15 mouse cellular contexts compared by ENCODE assay signal in genomic region chr11:116869223-116869622, GRCm38 (mm10). TPM values are rescaled to one million over a fixed set of nuclear protein-coding genes. Genes with fewer than 3 reads are reported as not detected.
DNase-seq lines count a peak whose midpoint lies in the region; ATAC-seq lines count a peak whose summit lies in the region.
"Had no signal": no experiment of that assay in that cellular context is flagged by ENCODE, and none has a peak within 500 bp of the region (broad histone marks: within the 10 kb centered on the region; RNA-seq: fewer than 3 reads in every experiment).

No protein-coding gene starts in this region.

- no peak overlapping the region for H3K4me3 ChIP-seq in heart, embryonic 13.5 days
- no peak overlapping the region for H3K4me3 ChIP-seq in stomach, embryonic 16.5 days (replicated peaks; ENCODE audit: low read length)
- H3K4me3 ChIP-seq: kidney, embryonic 15.5 days; liver, embryonic 13.5 days had no signal

- H3K9ac ChIP-seq in heart, embryonic 13.5 days = peak overlapping the region; percentile 14; the same call in 1 of the 2 replicates
- H3K9ac ChIP-seq in stomach, embryonic 16.5 days (ENCODE audit: low read length) = no peak overlapping the region; the same call in 1 of the 2 replicates
- H3K9ac ChIP-seq: kidney, embryonic 15.5 days; liver, embryonic 13.5 days had no signal

- H3K4me1 ChIP-seq in heart, embryonic 13.5 days = peaks cover 20% of the 10 kb centered on the region
- no peaks in the 10 kb centered on the region for H3K4me1 ChIP-seq in stomach, embryonic 16.5 days (ENCODE audit: control insufficient read depth, insufficient read depth, low read length)
- H3K4me1 ChIP-seq: kidney, embryonic 15.5 days; liver, embryonic 13.5 days had no signal

- H3K36me3 ChIP-seq in heart, embryonic 13.5 days = peaks cover 87% of the 10 kb centered on the region
- peaks cover 28% of the 10 kb centered on the region for H3K36me3 ChIP-seq in stomach, embryonic 16.5 days (ENCODE audit: control insufficient read depth, insufficient read depth, low read length)

- no peaks in the 10 kb centered on the region for H3K27me3 ChIP-seq in heart, embryonic 13.5 days (replicated peaks)
- H3K27me3 ChIP-seq in stomach, embryonic 16.5 days (ENCODE audit: control insufficient read depth, insufficient read depth, low read length) = no peaks in the 10 kb centered on the region
- H3K27me3 ChIP-seq: kidney, embryonic 15.5 days; liver, embryonic 13.5 days had no signal

- ATAC-seq in heart, embryonic 13.5 days (ENCODE audit: extremely low read depth, insufficient number of reproducible peaks, low FRiP score, low TSS enrichment) = no peak
- ATAC-seq in stomach, embryonic 16.5 days (ENCODE audit: insufficient read depth, low FRiP score) = peak; percentile 62; the same call in 1 of the 2 replicates
- ATAC-seq: forebrain, embryonic 14.5 days had no signal

- H3K4me2 ChIP-seq in heart, embryonic 13.5 days = no peak overlapping the region
- H3K4me2 ChIP-seq in stomach, embryonic 16.5 days (ENCODE audit: low read depth, low read length) = no peak overlapping the region
- H3K4me2 ChIP-seq: kidney, embryonic 15.5 days; liver, embryonic 13.5 days had no signal

- no peaks in the 10 kb centered on the region for H3K9me3 ChIP-seq in heart, embryonic 13.5 days
- H3K9me3 ChIP-seq in stomach, embryonic 16.5 days (replicated peaks; ENCODE audit: control insufficient read depth, low read length) = no peaks in the 10 kb centered on the region
- H3K9me3 ChIP-seq: kidney, embryonic 15.5 days; liver, embryonic 13.5 days had no signal

- H3K27ac ChIP-seq in heart, embryonic 13.5 days (replicated peaks) = 0 out of 2 replicates have a peak overlapping the region, but pooled peaks have one; percentile 10
- H3K27ac ChIP-seq in stomach, embryonic 16.5 days (ENCODE audit: low read length) = peak overlapping the region; percentile 66; the same call in 1 of the 2 replicates
- H3K27ac ChIP-seq: kidney, embryonic 15.5 days; liver, embryonic 13.5 days had no signal

- intact Hi-C loops in heart, postnatal 25 days (cut with DNase I) = no loop called here

- no peak for DNase-seq in heart, postnatal 25 days (ENCODE audit: low spot score)
- DNase-seq in urinary bladder, adult 18-20 months (ENCODE audit: low spot score in 2 of 2) = peak; percentile 23 to 45
- no peak for DNase-seq in urinary bladder, postnatal 10 days (ENCODE audit: low spot score)
- DNase-seq in fat pad, adult 2 months (ENCODE audit: extremely low read depth, low read depth, low spot score) = peak; percentile 80
- no peak for DNase-seq in layer of hippocampus, postnatal 25 days (ENCODE audit: extremely low spot score in 1 of 2, low spot score in 1 of 2)
- no peak for DNase-seq in testis, postnatal 10 days (ENCODE audit: low spot score)
- DNase-seq: adrenal gland, postnatal 14 days; cerebellum, adult 9-11 months; liver, embryonic 13.5 days; right cerebral cortex, adult 18-20 months; thymus, postnatal 14 days had no signal

- WGBS in heart, embryonic 13.5 days = 60% methylated on average over 8 of the region's 8 CpGs
- WGBS in stomach, embryonic 16.5 days = 76% methylated on average over 8 of the region's 8 CpGs

RNA-seq across cellular contexts. Expression of gene Srsf2, which starts 16.3 kb away (rescaled TPM):
- 530 and 543 TPM in 2 replicates for polyA plus RNA-seq in heart, embryonic 13.5 days (2015; fragmentation: Nextera tagmentation; extraction: Ambion mirVana)
- 100 to 1,000 TPM in 1 of 2 experiments, 10 to 100 TPM in 1; 97.1 to 103 TPM for total RNA-seq in heart, postnatal 25 days (2021)
- 528 and 578 TPM in 2 replicates for polyA plus RNA-seq in stomach, embryonic 16.5 days (2015; fragmentation: Nextera tagmentation; extraction: Ambion mirVana)
- 100 to 1,000 TPM; 156 to 162 TPM for total RNA-seq in layer of hippocampus, postnatal 25 days (2021)

RNA-seq across cellular contexts. Expression of gene Mfsd11, which starts 17.0 kb away (rescaled TPM):
- polyA plus RNA-seq in heart, embryonic 13.5 days (2015; fragmentation: Nextera tagmentation; extraction: Ambion mirVana) = 32.2 and 35.5 TPM in 2 replicates
- 10 to 100 TPM; 34.0 to 36.9 TPM for total RNA-seq in heart, postnatal 25 days (2021)
- polyA plus RNA-seq in stomach, embryonic 16.5 days (2015; fragmentation: Nextera tagmentation; extraction: Ambion mirVana) = 33.3 and 43.7 TPM in 2 replicates
- total RNA-seq in layer of hippocampus, postnatal 25 days (2021) = 10 to 100 TPM; 35.8 to 49.4 TPM

RNA-seq across cellular contexts. Expression of gene Jmjd6, which starts 26.0 kb away (rescaled TPM):
- 61.7 and 75.3 TPM in 2 replicates for polyA plus RNA-seq in heart, embryonic 13.5 days (2015; fragmentation: Nextera tagmentation; extraction: Ambion mirVana)
- total RNA-seq in heart, postnatal 25 days (2021) = 10 to 100 TPM; 37.1 to 37.7 TPM
- polyA plus RNA-seq in stomach, embryonic 16.5 days (2015; fragmentation: Nextera tagmentation; extraction: Ambion mirVana) = 68.8 and 69.1 TPM in 2 replicates
- total RNA-seq in layer of hippocampus, postnatal 25 days (2021) = 10 to 100 TPM; 30.3 TPM

RNA-seq across cellular contexts. Expression of gene Mettl23, which starts 26.1 kb away (rescaled TPM):
- 63.8 and 68.8 TPM in 2 replicates for polyA plus RNA-seq in heart, embryonic 13.5 days (2015; fragmentation: Nextera tagmentation; extraction: Ambion mirVana)
- total RNA-seq in heart, postnatal 25 days (2021) = 10 to 100 TPM; 36.6 to 39.4 TPM
- polyA plus RNA-seq in stomach, embryonic 16.5 days (2015; fragmentation: Nextera tagmentation; extraction: Ambion mirVana) = 51.9 and 58.9 TPM in 2 replicates
- total RNA-seq in layer of hippocampus, postnatal 25 days (2021) = 10 to 100 TPM; 23.8 to 29.5 TPM

RNA-seq across cellular contexts. Expression of gene Mxra7, which starts 41.4 kb away (rescaled TPM):
- polyA plus RNA-seq in heart, embryonic 13.5 days (2015; fragmentation: Nextera tagmentation; extraction: Ambion mirVana) = 18.4 and 19.3 TPM in 2 replicates
- total RNA-seq in heart, postnatal 25 days (2021) = 10 to 100 TPM; 17.2 to 23.2 TPM
- 12.1 and 15.7 TPM in 2 replicates for polyA plus RNA-seq in stomach, embryonic 16.5 days (2015; fragmentation: Nextera tagmentation; extraction: Ambion mirVana)
- 10 to 100 TPM; 16.8 to 21.2 TPM for total RNA-seq in layer of hippocampus, postnatal 25 days (2021)

Comparison
In these comparisons a context has a peak if more than half of its experiments do, and no peak if none do; other contexts are left out.
1. DNase-seq: peak in urinary bladder, adult 18-20 months (2 of 2) and fat pad, adult 2 months (single experiment); none in heart, postnatal 25 days (single experiment), urinary bladder, postnatal 10 days (single experiment), layer of hippocampus, postnatal 25 days (0 of 2) and testis, postnatal 10 days (single experiment).